Mouse (Mus musculus) forebrain, embryonic 16.5 days (tissue): ENCODE results near the gene Hoga1. TPM values are rescaled to one million over a fixed set of nuclear protein-coding genes. Genes with fewer than 3 reads are reported as not detected.

Source experiments
- ATAC-seq: fragments of 200-750 bp; cut with Nextera tagmentation; 2 replicates; pipeline ENCODE4 v1.8.0; 2017; ENCODE audit warnings: mild to moderate bottlenecking, moderate library complexity
- H3K27ac ChIP-seq: fragments of 300-500 bp; sonication (generic); 2 replicates; pipeline ENCODE4 v1.5.1; 2014; ENCODE audit warnings: low read length, control low read depth
- H3K27me3 ChIP-seq: fragments of 300-500 bp; sonication (generic); replicated peaks from 2 replicates; pipeline ENCODE4 v1.6.1; 2014; ENCODE audit warnings: low read length; ENCODE audit not compliant: control insufficient read depth, insufficient read depth
- H3K36me3 ChIP-seq: fragments of 300-500 bp; sonication (generic); 2 replicates; pipeline ENCODE4 v1.6.1; 2014; ENCODE audit not compliant: control insufficient read depth, insufficient read depth
- H3K4me1 ChIP-seq: fragments of 300-500 bp; sonication (generic); replicated peaks from 2 replicates; pipeline ENCODE4 v1.6.1; 2014; ENCODE audit warnings: low read length; ENCODE audit not compliant: control insufficient read depth, insufficient read depth
- H3K4me2 ChIP-seq: fragments of 300-500 bp; sonication (generic); 2 replicates; pipeline ENCODE4 v1.6.1; 2014; ENCODE audit warnings: mild to moderate bottlenecking, low read length, control low read depth
- H3K4me3 ChIP-seq: fragments of 300-500 bp; sonication (generic); replicated peaks from 2 replicates; pipeline ENCODE4 v1.5.1; 2014; ENCODE audit warnings: mild to moderate bottlenecking, low read length, control low read depth
- H3K9ac ChIP-seq: fragments of 300-500 bp; sonication (generic); replicated peaks from 2 replicates; pipeline ENCODE4 v1.6.1; 2014; ENCODE audit warnings: low read depth, low read length, control low read depth
- H3K9me3 ChIP-seq: fragments of 300-500 bp; sonication (generic); 2 replicates; pipeline ENCODE4 v1.6.1; 2016; ENCODE audit warnings: low read length; ENCODE audit not compliant: control insufficient read depth
- WGBS: fragments of 180-500 bp; shearing (Covaris S2); extraction: QIAGEN DNeasy Blood & Tissue Kit; methylation state at CpG from one replicate; pipeline ENCODE4 v1.1.7; 2014; 5-methylcytosine and 5-hydroxymethylcytosine counted together
- polyA plus RNA-seq: library from polyadenylated mRNA; unstranded; fragments of >200 nt; fragmentation: Nextera tagmentation; extraction: Ambion mirVana; gene quantifications from 2 replicates; pipeline ENCODE4 v1.2.1, GENCODE M21; 2015

The Hoga1 gene
- 0.66 and 0.82 TPM in 2 replicates for polyA plus RNA-seq

DNA sequence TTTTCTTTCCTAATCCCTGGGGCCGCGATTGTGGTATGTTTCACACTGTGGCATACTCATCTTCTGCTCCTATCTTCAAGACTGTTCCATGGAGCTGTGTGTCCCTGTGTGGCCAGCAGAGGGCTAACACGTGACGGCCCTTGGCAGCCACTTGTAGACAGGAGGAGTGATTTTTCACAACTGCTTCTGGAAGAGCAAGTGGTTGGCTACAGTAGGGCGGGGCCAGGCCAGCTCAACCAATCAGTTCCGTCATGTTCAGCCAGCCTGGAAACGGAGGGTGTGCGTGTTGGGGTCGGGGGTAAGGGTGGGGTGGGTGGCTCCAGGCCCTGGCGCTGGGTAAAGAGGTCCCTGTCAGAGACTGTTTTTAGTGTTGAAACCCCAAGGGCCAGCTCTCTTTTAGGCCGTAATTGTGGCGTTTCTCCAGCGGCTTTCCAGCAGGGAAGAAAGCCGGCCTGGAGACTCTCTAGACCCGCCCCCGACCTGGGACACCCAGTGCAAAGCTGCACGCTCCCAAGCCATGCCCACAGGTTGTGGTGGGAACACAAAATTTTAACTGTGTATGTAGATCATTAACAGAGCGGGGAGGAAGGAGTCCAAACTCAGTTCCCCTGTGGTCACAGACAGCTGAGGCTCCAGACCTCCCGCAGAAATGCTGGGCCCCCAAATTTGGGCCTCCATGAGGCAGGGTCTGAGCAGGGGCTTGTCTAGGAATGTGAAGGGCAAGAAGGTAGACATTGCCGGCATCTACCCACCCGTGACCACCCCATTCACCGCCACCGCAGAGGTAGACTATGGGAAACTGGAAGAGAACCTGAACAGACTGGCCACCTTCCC is at the start of gene Hoga1:
Gene Hoga1 (plus strand): TSS at position 342 of the 834 bp plus-strand sequence.
- Histone ChIP-seq H3K27me3 (no peaks in the 10 kb centered on the region), H3K36me3 (no peaks in the 10 kb centered on the region), H3K4me2 (peak within 1 kb of the TSS; percentile 49), H3K27ac (no peak within 1 kb of the TSS), H3K4me1 (peaks cover 4% of the 10 kb centered on the region; the same call in 1 of the 2 replicates), H3K9me3 (no peaks in the 10 kb centered on the region), H3K9ac (0 out of 2 replicates have a peak within 1 kb of the TSS, but pooled peaks have one; percentile 22), H3K4me3 (peak within 1 kb of the TSS; percentile 32)
- peak; percentile 89 for ATAC-seq
- 23% methylated on average over 23 of the region's 23 CpGs for WGBS

DNA sequence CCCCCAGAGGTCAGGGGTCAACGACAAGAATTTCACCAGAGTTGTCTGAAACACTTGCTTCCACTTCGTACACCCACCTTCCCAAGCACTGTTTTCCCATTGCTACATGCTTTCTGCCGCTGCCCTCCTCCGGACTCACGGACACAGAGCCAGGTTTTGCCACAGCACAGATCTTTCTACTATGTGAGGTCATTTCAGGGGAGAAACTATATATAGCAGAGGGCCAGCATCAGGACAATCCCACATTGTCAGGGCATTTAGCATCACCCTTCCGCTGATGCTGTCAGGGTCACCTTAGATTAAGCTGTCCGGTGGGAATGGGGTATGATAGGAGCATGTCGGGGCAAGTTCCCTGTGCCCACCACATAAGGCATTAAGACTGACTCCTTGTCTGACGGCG is 48.3 kb upstream of the Hoga1 start:
- Histone ChIP-seq H3K36me3 (no peaks in the 10 kb centered on the region), H3K4me3 (no peak overlapping the region), H3K9ac (no peak overlapping the region), H3K27ac (no peak overlapping the region), H3K9me3 (no peaks in the 10 kb centered on the region), H3K4me2 (no peak overlapping the region), H3K4me1 (peaks cover 12% of the 10 kb centered on the region; the same call in 1 of the 2 replicates), H3K27me3 (no peaks in the 10 kb centered on the region)
- no peak for ATAC-seq
- 93% methylated on average over 10 of the region's 10 CpGs for WGBS

DNA sequence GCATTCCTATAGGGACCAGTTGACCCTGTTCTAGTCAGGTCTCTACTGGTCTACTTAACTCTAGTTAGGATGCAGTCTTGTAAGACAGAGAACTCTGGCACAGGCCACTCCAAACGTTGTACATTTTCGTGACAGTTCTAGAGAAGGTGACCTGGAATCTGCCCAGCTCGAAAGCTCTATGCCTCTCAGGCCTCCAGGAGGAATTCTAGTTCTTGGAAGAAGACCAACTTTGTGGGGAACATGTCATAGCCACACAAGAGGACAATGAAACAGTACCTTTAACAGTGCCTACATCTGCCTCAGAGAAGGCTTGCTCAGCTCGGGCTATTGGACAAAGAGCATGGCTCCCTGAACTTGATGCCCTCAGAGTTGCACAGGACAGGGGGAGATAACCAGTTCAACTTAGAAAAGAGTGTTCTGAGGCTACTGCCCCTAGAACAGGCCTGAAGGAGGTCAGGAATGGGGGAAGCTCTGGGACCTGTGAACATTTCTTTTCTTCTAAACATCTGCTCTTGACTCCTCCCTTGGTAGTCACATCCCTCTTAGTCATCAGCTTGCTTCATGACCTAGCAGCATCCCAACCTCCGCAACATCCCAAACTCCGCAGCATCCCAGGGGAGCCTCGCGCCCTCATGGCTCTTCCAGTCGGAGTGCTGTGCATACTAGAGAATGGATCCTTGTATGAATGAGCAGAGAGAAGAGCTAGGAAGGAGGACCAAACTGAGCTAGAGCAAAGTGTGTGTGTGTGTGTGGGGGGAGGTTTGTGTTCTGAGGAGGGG is 46.5 kb upstream of the Hoga1 start:
- ATAC-seq = no peak
- Histone ChIP-seq H3K36me3 (no peaks in the 10 kb centered on the region), H3K9me3 (no peaks in the 10 kb centered on the region), H3K27me3 (no peaks in the 10 kb centered on the region), H3K4me1 (no peaks in the 10 kb centered on the region; the same call in 1 of the 2 replicates), H3K4me3 (no peak overlapping the region), H3K27ac (no peak overlapping the region), H3K4me2 (no peak overlapping the region), H3K9ac (no peak overlapping the region)
- 88% methylated on average over 9 of the region's 9 CpGs for WGBS

GRCm38 (mm10) chr19:41999688-42000283 is 45.6 kb upstream of the Hoga1 start:
- Histone ChIP-seq H3K4me3 (no peak overlapping the region), H3K36me3 (no peaks in the 10 kb centered on the region), H3K9ac (no peak overlapping the region), H3K4me2 (no peak overlapping the region), H3K4me1 (no peaks in the 10 kb centered on the region), H3K27ac (no peak overlapping the region), H3K27me3 (no peaks in the 10 kb centered on the region), H3K9me3 (no peaks in the 10 kb centered on the region)
- no peak for ATAC-seq
- WGBS = 89% methylated on average over 4 of the region's 4 CpGs

GRCm38 (mm10) chr19:42000446-42000958 is 44.9 kb upstream of the Hoga1 start:
- Histone ChIP-seq H3K9me3 (no peaks in the 10 kb centered on the region), H3K36me3 (no peaks in the 10 kb centered on the region), H3K27me3 (no peaks in the 10 kb centered on the region), H3K4me2 (no peak overlapping the region), H3K4me3 (no peak overlapping the region), H3K4me1 (no peaks in the 10 kb centered on the region), H3K9ac (no peak overlapping the region), H3K27ac (no peak overlapping the region)
- WGBS = 76% methylated on average over 4 of the region's 4 CpGs
- no peak for ATAC-seq

DNA sequence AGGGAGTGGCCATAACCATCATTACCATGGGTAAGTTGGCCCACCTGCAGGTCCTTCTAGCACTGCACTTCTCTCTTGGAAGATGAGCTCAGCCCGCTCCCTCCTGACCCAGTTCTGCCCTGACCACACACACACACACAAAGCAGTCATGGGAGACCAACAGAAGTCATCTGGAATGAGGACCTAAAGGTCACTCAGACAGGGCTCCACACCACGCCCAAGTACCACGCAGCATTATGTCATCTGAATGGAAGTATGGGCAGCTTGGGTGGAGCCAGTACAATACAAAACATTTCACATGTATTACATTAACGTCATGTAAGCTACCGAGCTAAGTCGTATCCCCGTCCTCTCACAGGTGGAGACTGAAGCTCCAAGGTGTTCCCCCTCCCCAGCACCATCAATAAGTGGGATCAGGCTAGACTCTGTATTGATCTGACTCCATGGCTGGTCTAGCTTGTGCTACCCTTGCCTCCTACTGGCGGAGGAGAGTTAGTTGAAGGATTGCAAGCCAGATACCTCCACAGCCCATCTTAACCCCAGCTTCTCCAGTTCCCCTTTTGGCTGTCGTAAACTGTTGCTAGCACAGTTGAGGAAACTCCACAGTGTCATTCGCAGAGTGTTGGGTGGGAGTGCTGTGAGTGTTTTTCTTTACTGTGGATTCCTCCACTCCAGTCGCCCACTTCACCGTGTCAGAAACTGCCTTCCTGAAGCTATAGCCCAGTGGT is 44.0 kb upstream of the Hoga1 start:
- WGBS = 90% methylated on average over 12 of the region's 12 CpGs
- ATAC-seq = no peak
- no peak overlapping the region for H3K4me2 ChIP-seq
- no peaks in the 10 kb centered on the region for H3K4me1 ChIP-seq
- no peak overlapping the region for H3K4me3 ChIP-seq
- no peaks in the 10 kb centered on the region for H3K27me3 ChIP-seq
- no peaks in the 10 kb centered on the region for H3K9me3 ChIP-seq
- H3K27ac ChIP-seq = no peak overlapping the region
- H3K36me3 ChIP-seq = no peaks in the 10 kb centered on the region
- H3K9ac ChIP-seq = no peak overlapping the region

DNA sequence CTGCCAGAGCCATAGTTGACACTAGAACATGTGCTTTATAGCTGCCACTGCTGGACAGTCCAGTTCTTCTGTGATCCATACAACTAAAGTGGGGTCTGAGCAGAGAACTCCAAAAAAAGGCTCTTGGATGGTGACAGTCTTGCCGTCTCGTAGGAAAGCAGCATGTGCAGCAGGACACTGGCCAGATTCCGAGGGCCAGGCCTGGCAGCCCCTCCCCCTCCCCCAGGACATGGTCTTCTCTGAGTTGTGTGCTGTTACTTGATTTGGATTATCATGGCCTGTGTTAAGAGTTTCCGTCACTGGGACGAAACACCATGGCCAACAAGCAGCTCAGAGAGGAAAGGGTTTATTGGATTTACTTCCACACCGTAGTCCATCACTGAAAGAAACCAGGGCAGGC is 41.2 kb upstream of the Hoga1 start:
- no peaks in the 10 kb centered on the region for H3K36me3 ChIP-seq
- no peaks in the 10 kb centered on the region for H3K9me3 ChIP-seq
- no peaks in the 10 kb centered on the region for H3K4me1 ChIP-seq
- no peak overlapping the region for H3K4me3 ChIP-seq
- 82% methylated on average over 6 of the region's 6 CpGs for whole genome bisulfite sequencing
- H3K27ac ChIP-seq = no peak overlapping the region
- H3K4me2 ChIP-seq = no peak overlapping the region
- no peaks in the 10 kb centered on the region for H3K27me3 ChIP-seq
- no peak overlapping the region for H3K9ac ChIP-seq
- no peak for ATAC-seq

DNA sequence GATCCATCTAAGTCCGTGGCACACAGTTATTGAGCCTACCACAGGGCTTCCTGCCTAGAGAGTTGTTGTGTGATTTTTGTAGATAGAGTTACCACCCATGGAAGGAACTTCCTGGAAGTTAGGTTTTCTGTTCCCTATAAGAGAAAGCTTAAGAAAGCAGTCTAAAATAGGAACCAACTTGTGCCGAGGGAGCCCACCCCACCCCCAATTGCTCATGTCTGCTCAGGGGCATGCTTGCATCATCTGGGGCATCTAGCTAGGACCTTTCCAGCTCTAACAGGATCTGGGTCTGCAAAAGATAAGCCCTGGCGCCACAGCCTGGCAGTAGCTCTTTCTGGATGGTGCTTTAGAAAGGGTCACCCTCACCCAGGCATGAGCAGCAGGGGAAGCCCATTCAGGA is 39.8 kb upstream of the Hoga1 start:
- WGBS = 84% methylated on average over 3 of the region's 3 CpGs
- Histone ChIP-seq H3K27ac (no peak overlapping the region), H3K4me1 (no peaks in the 10 kb centered on the region), H3K4me3 (no peak overlapping the region), H3K9me3 (no peaks in the 10 kb centered on the region), H3K4me2 (no peak overlapping the region), H3K36me3 (no peaks in the 10 kb centered on the region), H3K27me3 (no peaks in the 10 kb centered on the region), H3K9ac (no peak overlapping the region)
- ATAC-seq = no peak
